In the genomic region with DNA sequence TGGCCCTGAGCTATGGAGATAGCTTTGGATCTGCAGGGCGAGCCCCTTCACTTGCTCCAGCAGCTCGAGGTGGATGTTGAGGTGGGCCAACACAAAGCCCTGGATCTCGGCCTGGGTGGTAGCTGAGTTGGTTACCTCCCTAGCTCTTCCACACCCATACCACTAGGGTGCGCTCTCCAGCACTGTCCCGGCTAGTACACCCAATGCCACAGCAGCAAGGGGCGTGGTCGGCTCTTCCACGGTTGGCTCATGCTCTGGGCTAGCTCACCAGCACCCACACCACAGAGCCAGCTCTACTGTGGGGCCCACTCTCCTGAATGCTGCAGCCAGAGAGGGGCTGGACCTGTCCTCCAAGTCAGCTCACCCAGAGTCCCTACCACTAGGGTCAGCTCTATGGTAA, we compare ENCODE assay signal across 8 mouse cellular contexts. TPM values are rescaled to one million over a fixed set of nuclear protein-coding genes. Genes with fewer than 3 reads are reported as not detected.
DNase-seq lines count a peak whose midpoint lies in the region; ATAC-seq and TF ChIP-seq lines count a peak whose summit lies in the region.

No protein-coding gene starts in this region.

- in situ Hi-C loops in Patski (cut with MboI; ENCODE audit: low pct_unique_long_range_greater_than_20kb): no loop called here

- no peak overlapping the region for H3K4me3 ChIP-seq in layer of hippocampus, adult 2 months

- POLR2A ChIA-PET in Patski (lab: Charles Lee): no interaction called here

- H3K27ac ChIP-seq in layer of hippocampus, adult 2 months: no peak overlapping the region

- TF ChIP-seq CTCF in layer of hippocampus, adult 2 months (conservative IDR thresholded peaks at IDR 0.05): peak; percentile 71
- TF ChIP-seq CTCF in Patski (IDR thresholded peaks at IDR 0.05): peak; percentile 72

- ATAC-seq in Patski: peak; percentile 35

- peaks cover 31% of the 10 kb centered on the region for H3K27me3 ChIP-seq in Patski

- peak in 1 of 2 experiments; percentile 18 for DNase-seq in layer of hippocampus, adult 2 months (ENCODE audit: low spot score in 2 of 2)
- DNase-seq in layer of hippocampus, postnatal 14 days (ENCODE audit: low spot score in 2 of 2): no peak
- DNase-seq in Patski (ENCODE audit: low read depth, low spot score): no peak
- DNase-seq in embryo, embryonic 11 days: peak; percentile 72
- DNase-seq in kidney, adult 9 months: peak; percentile 57
- DNase-seq in lung, postnatal 4 days: peak; percentile 66 to 70
- peak; percentile 69 for DNase-seq in testis, postnatal 10 days (ENCODE audit: low spot score)
- no peak for DNase-seq in right cerebral cortex, postnatal 36 days (ENCODE audit: low spot score in 2 of 2)

- CTCF ChIA-PET in Patski (lab: Charles Lee): interaction anchor here (0.7 to 2.6 kb wide), 7 partner anchors 9 to 76 kb away, joined by 3 to 19 read pairs (median 4); a partner anchor contains a TSS

RNA-seq across cellular contexts. Expression of a gene that starts 6.0 kb away (rescaled TPM):
- under 1 TPM in 1 of 2 experiments, not detected in 1; 0.17 TPM for total RNA-seq in layer of hippocampus, adult 2 months (2021)
- total RNA-seq in layer of hippocampus, postnatal 14 days (2021): under 1 TPM; 0.21 to 0.37 TPM
- polyA plus RNA-seq in Patski (2021): 0.15 TPM

RNA-seq across cellular contexts. Expression of a gene that starts 58.4 kb away (rescaled TPM):
- under 1 TPM; 0.12 to 0.67 TPM for total RNA-seq in layer of hippocampus, adult 2 months (2021)
- total RNA-seq in layer of hippocampus, postnatal 14 days (2021): under 1 TPM; 0.14 to 0.24 TPM
- 0.83 TPM for polyA plus RNA-seq in Patski (2021)

Comparison
In these comparisons a context has a peak if more than half of its experiments do, and no peak if none do; other contexts are left out.
1. DNase-seq: peak in embryo, embryonic 11 days (single experiment), kidney, adult 9 months (single experiment), lung, postnatal 4 days (2 of 2) and testis, postnatal 10 days (single experiment); none in layer of hippocampus, postnatal 14 days (0 of 2), Patski (single experiment) and right cerebral cortex, postnatal 36 days (0 of 2).